Mouse (Mus musculus): ENCODE measurements around the gene Tbc1d17. TPM values are rescaled to one million over a fixed set of nuclear protein-coding genes. Genes with fewer than 3 reads are reported as not detected.

The Tbc1d17 gene
- polyA plus RNA-seq, 1 experiment from 2014 or later = 92.5 TPM

- H3K4me1 ChIP-seq (ENCODE audit: control insufficient read depth, insufficient read depth, low read length) = peaks cover 25% of the 10 kb centered on the region
- H3K27me3 ChIP-seq (ENCODE audit: control insufficient read depth, insufficient read depth, low read length) = no peaks in the 10 kb centered on the region
- under 1% methylated on average over 32 of the region's 32 CpGs for WGBS
- peak; percentile 57 for ATAC-seq (ENCODE audit: low read depth)
- peak within 1 kb of the TSS; percentile 55 for H3K4me3 ChIP-seq (ENCODE audit: low read depth, low read length)
- H3K36me3 ChIP-seq (ENCODE audit: control insufficient read depth, insufficient read depth, low read length) = peaks cover 13% of the 10 kb centered on the region
- H3K27ac ChIP-seq (ENCODE audit: low read depth, low read length) = peak within 1 kb of the TSS; percentile 87
- H3K9me3 ChIP-seq (ENCODE audit: control insufficient read depth, low read length) = no peaks in the 10 kb centered on the region
- H3K4me2 ChIP-seq (ENCODE audit: low read depth, low read length) = peak within 1 kb of the TSS; percentile 71
- peak within 1 kb of the TSS; percentile 63 for H3K9ac ChIP-seq (replicated peaks; ENCODE audit: low read depth, low read length)
Observed at GRCm38 (mm10) chr7:44857042-44857552, 8.2 kb upstream of the Tbc1d17 start, which contains the start of gene Pnkp. Gene Pnkp, plus strand, starts transcription at chr7:44857139.

DNA sequence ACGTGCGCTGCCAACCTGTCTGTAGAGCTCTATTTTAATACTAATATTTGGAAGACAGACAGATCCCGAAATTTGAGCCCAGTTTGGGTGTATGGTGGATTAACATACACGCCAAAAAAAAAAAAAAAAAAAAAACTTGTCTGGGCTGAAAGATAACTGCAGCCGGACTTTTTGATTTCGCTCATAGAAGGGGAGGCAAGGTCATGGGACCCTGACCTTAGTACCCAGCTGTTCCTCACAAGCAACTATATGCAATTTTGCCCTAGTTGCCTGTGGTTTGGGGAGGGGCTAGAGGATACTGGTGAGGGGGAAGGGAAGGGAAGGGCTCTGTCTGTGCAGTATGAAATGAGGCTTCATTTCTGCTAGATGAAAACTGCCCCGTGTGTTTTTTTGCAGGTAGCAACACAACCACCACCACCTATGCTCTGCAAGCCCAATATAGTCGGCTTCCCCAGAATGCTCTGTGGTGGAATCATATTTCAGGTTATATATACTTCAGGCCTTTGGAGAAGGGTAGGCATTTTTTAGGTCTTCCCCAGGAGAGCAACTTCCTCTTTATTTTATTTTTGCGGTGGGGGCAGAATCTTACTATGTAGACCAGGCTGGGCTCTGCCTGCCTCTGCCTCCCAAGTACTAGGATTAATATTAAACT, 7.5 kb upstream of the Tbc1d17 start:
- H3K4me3 ChIP-seq (ENCODE audit: low read depth, low read length) = peak overlapping the region; percentile 55; the same call in 1 of the 2 replicates
- H3K4me1 ChIP-seq (ENCODE audit: control insufficient read depth, insufficient read depth, low read length) = peaks cover 27% of the 10 kb centered on the region
- no peaks in the 10 kb centered on the region for H3K27me3 ChIP-seq (ENCODE audit: control insufficient read depth, insufficient read depth, low read length)
- peaks cover 8% of the 10 kb centered on the region; the same call in 1 of the 2 replicates for H3K36me3 ChIP-seq (ENCODE audit: control insufficient read depth, insufficient read depth, low read length)
- no peaks in the 10 kb centered on the region for H3K9me3 ChIP-seq (ENCODE audit: control insufficient read depth, low read length)
- 75% methylated on average over 9 of the region's 9 CpGs for WGBS
- H3K27ac ChIP-seq (ENCODE audit: low read depth, low read length) = peak overlapping the region; percentile 87
- ATAC-seq (ENCODE audit: low read depth) = no peak
- 0 out of 2 replicates have a peak overlapping the region, but pooled peaks have one; percentile 2 for H3K9ac ChIP-seq (replicated peaks; ENCODE audit: low read depth, low read length)
- peak overlapping the region; percentile 71 for H3K4me2 ChIP-seq (ENCODE audit: low read depth, low read length)

DNA sequence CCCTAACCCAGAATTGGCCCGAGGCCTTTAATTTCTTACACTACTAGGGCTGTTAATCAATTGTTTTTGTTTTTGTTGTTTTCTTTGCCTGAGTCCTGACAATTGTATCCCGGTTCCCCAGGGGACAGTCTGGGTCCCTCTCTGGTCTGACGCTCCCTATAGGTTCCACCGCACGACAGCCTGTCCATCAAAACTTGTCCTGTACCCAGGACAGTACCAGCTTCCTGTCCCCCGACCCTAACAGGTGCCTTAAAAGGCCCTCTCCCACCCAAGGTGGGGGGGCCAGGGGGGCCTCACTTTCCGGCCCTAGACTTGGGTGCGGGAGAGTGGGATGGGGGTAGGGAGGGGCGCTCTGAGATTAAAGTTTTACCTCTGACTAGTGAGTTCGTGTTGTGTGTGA, 6.2 kb upstream of the Tbc1d17 start:
- H3K27ac ChIP-seq (ENCODE audit: low read depth, low read length) = peak overlapping the region; percentile 78
- H3K4me3 ChIP-seq (ENCODE audit: low read depth, low read length) = peak overlapping the region; percentile 33
- no peaks in the 10 kb centered on the region for H3K9me3 ChIP-seq (ENCODE audit: control insufficient read depth, low read length)
- 0 out of 2 replicates have a peak, but pooled peaks cover 2% of the 10 kb centered on the region for H3K36me3 ChIP-seq (ENCODE audit: control insufficient read depth, insufficient read depth, low read length)
- H3K4me2 ChIP-seq (ENCODE audit: low read depth, low read length) = peak overlapping the region; percentile 63
- H3K9ac ChIP-seq (replicated peaks; ENCODE audit: low read depth, low read length) = peak overlapping the region; percentile 63
- no peaks in the 10 kb centered on the region for H3K27me3 ChIP-seq (ENCODE audit: control insufficient read depth, insufficient read depth, low read length)
- no peak for ATAC-seq (ENCODE audit: low read depth)
- peaks cover 37% of the 10 kb centered on the region for H3K4me1 ChIP-seq (ENCODE audit: control insufficient read depth, insufficient read depth, low read length)
- WGBS = 33% methylated on average over 10 of the region's 10 CpGs

GRCm38 (mm10) chr7:44854356-44855031, 5.6 kb upstream of the Tbc1d17 start:
- H3K4me2 ChIP-seq (ENCODE audit: low read depth, low read length) = peak overlapping the region; percentile 63
- ATAC-seq (ENCODE audit: low read depth) = 0 out of 2 replicates have a peak, but pooled peaks have one; percentile 14
- peaks cover 37% of the 10 kb centered on the region for H3K4me1 ChIP-seq (ENCODE audit: control insufficient read depth, insufficient read depth, low read length)
- no peaks in the 10 kb centered on the region for H3K27me3 ChIP-seq (ENCODE audit: control insufficient read depth, insufficient read depth, low read length)
- H3K9ac ChIP-seq (replicated peaks; ENCODE audit: low read depth, low read length) = peak overlapping the region; percentile 63
- H3K9me3 ChIP-seq (ENCODE audit: control insufficient read depth, low read length) = no peaks in the 10 kb centered on the region
- H3K36me3 ChIP-seq (ENCODE audit: control insufficient read depth, insufficient read depth, low read length) = 0 out of 2 replicates have a peak, but pooled peaks cover 2% of the 10 kb centered on the region
- under 1% methylated on average over 45 of the region's 45 CpGs for WGBS
- peak overlapping the region; percentile 78 for H3K27ac ChIP-seq (ENCODE audit: low read depth, low read length)
- peak overlapping the region; percentile 33 for H3K4me3 ChIP-seq (ENCODE audit: low read depth, low read length)

DNA sequence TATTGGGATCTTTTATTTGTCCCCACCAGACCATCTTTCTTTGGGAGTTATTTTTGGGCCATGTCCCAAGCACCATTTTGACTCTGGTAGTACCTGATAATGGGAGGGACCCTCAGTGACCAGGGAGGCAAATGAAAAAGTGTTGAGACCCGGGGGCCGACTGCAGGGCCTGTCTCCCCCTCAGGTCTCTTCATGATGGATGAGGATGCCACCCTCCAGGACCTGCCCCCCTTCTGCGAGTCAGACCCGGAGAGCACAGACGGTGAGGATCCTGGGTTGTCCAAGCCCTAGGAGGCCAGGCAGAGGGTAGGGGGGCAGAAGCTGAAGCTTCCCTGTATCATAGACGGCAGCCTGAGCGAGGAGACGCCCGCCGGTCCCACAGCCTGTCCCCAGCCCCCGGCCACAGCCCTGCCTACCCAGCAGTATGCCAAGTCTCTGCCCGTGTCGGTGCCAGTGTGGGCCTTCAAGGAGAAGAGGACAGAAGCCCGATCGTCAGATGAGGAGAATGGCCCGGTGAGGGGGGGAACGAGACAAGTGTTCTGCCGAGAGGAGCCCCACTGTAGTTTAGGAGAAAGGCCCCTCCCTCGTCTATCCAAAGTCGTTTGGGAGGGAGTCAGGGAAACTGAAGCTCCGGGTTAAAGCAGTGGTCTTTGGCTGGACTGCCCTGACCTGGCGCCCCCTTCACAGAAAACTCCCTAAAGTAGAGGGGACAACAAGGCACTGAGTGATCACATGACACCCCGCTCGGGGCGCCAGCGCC, 4.9 kb upstream of the Tbc1d17 start:
- Histone ChIP-seq H3K9me3 (ENCODE audit: control insufficient read depth, low read length) (no peaks in the 10 kb centered on the region), H3K4me3 (ENCODE audit: low read depth, low read length) (peak overlapping the region; percentile 33), H3K27me3 (ENCODE audit: control insufficient read depth, insufficient read depth, low read length) (no peaks in the 10 kb centered on the region), H3K27ac (ENCODE audit: low read depth, low read length) (peak overlapping the region; percentile 78), H3K36me3 (ENCODE audit: control insufficient read depth, insufficient read depth, low read length) (0 out of 2 replicates have a peak, but pooled peaks cover 2% of the 10 kb centered on the region), H3K4me1 (ENCODE audit: control insufficient read depth, insufficient read depth, low read length) (peaks cover 37% of the 10 kb centered on the region), H3K4me2 (ENCODE audit: low read depth, low read length) (peak overlapping the region; percentile 63), H3K9ac (replicated peaks; ENCODE audit: low read depth, low read length) (peak overlapping the region; percentile 63)
- ATAC-seq (ENCODE audit: low read depth) = no peak
- 32% methylated on average over 25 of the region's 26 CpGs for WGBS

DNA sequence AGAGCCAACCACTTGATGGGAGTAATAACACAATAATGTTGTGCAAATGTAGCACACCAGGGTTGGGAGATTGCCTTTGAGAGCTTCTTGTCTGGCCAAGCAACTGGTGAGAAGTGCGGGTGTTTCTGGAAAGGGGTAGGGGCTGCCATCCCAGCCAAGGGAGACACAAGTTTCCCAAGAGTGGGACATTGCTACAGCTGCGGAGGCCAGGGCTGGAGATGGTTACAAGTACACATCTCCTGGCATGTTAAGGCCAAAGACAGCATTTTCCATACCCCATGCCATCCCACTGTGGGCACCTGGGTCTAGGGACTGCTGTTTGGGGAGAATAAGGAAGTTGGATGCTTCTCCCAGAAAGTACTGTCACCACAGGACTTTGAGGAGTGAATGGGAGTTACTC, 4.2 kb upstream of the Tbc1d17 start:
- Histone ChIP-seq H3K4me1 (ENCODE audit: control insufficient read depth, insufficient read depth, low read length) (peaks cover 30% of the 10 kb centered on the region), H3K4me2 (ENCODE audit: low read depth, low read length) (no peak overlapping the region), H3K27ac (ENCODE audit: low read depth, low read length) (no peak overlapping the region), H3K9me3 (ENCODE audit: control insufficient read depth, low read length) (no peaks in the 10 kb centered on the region), H3K9ac (replicated peaks; ENCODE audit: low read depth, low read length) (no peak overlapping the region), H3K4me3 (ENCODE audit: low read depth, low read length) (no peak overlapping the region), H3K36me3 (ENCODE audit: control insufficient read depth, insufficient read depth, low read length) (0 out of 2 replicates have a peak, but pooled peaks cover 2% of the 10 kb centered on the region), H3K27me3 (ENCODE audit: control insufficient read depth, insufficient read depth, low read length) (no peaks in the 10 kb centered on the region)
- ATAC-seq (ENCODE audit: low read depth) = no peak
- WGBS = 94% methylated on average over 2 of the region's 2 CpGs

GRCm38 (mm10) chr7:44852259-44853027, 3.6 kb upstream of the Tbc1d17 start:
- Histone ChIP-seq H3K27ac (ENCODE audit: low read depth, low read length) (no peak overlapping the region), H3K4me2 (ENCODE audit: low read depth, low read length) (no peak overlapping the region), H3K27me3 (ENCODE audit: control insufficient read depth, insufficient read depth, low read length) (no peaks in the 10 kb centered on the region), H3K4me3 (ENCODE audit: low read depth, low read length) (no peak overlapping the region), H3K4me1 (ENCODE audit: control insufficient read depth, insufficient read depth, low read length) (peaks cover 32% of the 10 kb centered on the region), H3K36me3 (ENCODE audit: control insufficient read depth, insufficient read depth, low read length) (0 out of 2 replicates have a peak, but pooled peaks cover 2% of the 10 kb centered on the region), H3K9ac (replicated peaks; ENCODE audit: low read depth, low read length) (no peak overlapping the region), H3K9me3 (ENCODE audit: control insufficient read depth, low read length) (no peaks in the 10 kb centered on the region)
- WGBS = 90% methylated on average over 36 of the region's 36 CpGs
- ATAC-seq (ENCODE audit: low read depth) = no peak

DNA sequence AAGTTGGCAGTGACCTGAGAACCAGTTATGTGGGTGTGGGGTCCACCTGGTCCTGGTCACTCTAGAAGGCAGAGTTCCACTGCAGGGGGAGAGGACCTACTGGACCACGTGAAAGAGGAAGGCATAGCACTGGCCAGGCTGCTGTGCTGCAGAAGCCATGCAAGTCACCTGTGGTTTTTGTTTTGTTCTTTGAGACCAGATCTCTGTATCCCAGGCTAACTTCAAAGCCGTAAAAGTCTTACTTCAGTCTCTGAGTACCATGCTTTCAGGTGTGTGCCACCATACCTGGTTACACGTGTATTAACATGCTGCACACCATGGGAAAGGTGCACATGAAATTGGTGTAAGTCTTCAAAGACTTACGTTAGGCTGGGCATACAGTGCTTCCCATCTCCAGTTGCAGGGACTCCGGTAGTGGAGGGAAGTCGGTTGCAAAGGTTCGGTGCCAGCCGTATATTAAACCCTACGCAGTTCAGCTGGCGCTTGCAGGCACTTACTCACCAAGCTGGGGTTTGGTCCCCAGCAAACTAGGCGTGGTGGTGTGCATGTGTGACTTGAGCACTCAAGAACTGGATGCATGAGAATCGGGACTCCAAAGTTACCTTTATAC, 2.9 kb upstream of the Tbc1d17 start:
- Histone ChIP-seq H3K9me3 (ENCODE audit: control insufficient read depth, low read length) (no peaks in the 10 kb centered on the region), H3K27me3 (ENCODE audit: control insufficient read depth, insufficient read depth, low read length) (no peaks in the 10 kb centered on the region), H3K4me2 (ENCODE audit: low read depth, low read length) (no peak overlapping the region), H3K4me1 (ENCODE audit: control insufficient read depth, insufficient read depth, low read length) (peaks cover 34% of the 10 kb centered on the region), H3K27ac (ENCODE audit: low read depth, low read length) (no peak overlapping the region), H3K9ac (replicated peaks; ENCODE audit: low read depth, low read length) (no peak overlapping the region), H3K36me3 (ENCODE audit: control insufficient read depth, insufficient read depth, low read length) (peaks cover 3% of the 10 kb centered on the region; the same call in 1 of the 2 replicates), H3K4me3 (ENCODE audit: low read depth, low read length) (no peak overlapping the region)
- WGBS = 93% methylated on average over 12 of the region's 12 CpGs
- ATAC-seq (ENCODE audit: low read depth) = no peak
